Mouse (Mus musculus): ENCODE measurements around the gene Gpx8. TPM values are rescaled to one million over a fixed set of nuclear protein-coding genes. Genes with fewer than 3 reads are reported as not detected.

Gpx8 gene
- total RNA-seq, 2 experiments from 2014 or later: not detected

DNA sequence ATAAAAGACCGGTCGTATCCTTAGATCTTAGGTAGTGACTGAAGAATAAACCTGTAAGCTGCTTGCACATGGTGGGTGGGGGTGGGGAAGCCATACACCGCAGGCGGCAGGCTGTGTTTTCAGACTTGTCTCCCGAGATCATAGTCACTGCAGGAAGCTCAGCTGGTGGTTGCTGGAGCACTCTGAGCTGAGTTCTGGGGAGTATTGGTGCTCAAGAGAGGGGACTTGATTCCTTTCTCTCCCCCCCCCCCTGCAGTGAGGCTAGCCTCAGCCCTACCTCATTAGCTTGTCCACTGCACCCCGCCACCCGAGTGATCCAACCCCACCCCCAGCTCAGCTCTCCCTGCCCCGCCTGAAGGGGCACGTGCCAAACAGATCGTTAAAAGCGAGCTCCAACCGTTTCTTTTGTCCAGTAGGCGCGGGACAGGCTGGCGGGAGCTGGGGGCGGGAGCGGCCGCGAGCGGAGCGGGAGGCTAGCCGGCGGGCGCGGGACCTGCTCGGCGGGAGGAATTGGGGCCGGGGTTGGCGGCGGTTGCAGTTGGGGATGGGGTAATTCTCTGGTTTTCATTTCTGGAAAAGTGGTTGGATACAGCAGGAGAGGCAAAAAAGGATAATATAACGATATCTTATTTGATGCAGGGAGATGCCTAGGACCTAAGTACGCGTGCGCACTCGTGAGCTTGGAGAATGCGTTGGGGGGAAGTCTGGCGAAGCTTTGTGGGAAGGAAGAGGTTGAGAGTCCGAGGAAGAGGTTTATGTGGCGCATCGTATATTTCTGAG is 14.2 kb downstream of the Gpx8 start:
- ATAC-seq (replicated peaks; ENCODE audit: low FRiP score, low TSS enrichment, poor library complexity, severe bottlenecking): no peak

DNA sequence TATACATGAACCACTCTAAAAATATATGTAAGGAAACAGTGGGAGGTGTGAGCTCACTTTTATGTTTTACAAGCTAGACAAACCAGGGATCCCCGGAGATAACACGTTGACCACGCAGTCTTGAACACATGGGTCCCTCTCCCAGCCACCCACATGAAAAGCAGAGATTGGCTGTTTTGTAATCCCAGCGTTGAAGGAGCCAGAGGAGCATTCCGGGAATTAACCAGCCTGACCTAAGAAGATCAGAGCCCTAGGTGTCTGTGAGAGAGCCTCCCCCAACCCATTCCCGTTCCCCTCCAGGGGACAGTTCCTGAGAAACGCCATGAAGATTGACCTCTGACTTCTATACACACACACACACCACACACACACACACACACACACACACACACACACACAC is 14.9 kb downstream of the Gpx8 start:
- no peak for ATAC-seq (replicated peaks; ENCODE audit: low FRiP score, low TSS enrichment, poor library complexity, severe bottlenecking)

DNA sequence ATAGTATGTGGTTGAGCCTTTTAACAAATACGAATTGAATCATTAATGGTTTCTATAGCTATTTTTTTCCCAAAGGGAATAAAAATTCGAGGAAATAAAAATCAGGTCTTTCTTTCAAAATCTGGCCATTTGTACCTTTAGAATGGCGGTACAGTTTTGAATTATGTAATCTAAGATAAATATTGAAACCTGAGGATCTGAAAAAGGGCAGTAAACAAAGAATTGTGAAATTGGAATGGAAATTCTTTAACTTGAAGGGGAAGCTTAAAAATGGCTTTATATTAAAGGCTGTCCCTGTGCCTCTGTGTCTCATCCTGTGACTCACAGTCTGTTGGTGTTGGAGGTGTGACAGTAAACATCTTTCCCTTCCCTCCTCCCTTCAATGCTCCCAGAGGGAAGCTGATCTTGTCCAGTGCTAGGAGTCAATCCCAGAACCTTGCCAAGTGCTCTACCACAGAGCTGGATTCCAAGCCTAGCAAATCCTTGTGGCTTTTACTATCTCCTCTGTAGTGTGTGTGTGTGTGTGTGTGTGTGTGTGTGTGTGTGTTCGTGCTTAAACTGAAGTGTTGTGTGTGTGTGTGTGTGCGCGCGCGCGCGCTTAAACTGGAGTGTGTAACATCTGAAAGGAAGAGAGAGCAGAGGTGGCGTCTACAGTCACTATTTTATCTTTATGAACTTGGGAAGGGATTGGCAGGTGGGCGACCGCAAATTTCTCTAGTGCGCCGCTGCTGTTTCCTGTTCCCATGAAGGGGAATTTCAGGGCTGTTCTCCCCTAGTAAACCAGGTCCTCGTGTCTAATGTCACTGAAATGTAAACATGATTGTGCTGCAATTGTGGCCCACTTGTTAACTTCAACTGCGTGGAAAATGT is 22.7 kb downstream of the Gpx8 start:
- ATAC-seq (replicated peaks; ENCODE audit: low FRiP score, low TSS enrichment, poor library complexity, severe bottlenecking): no peak

DNA sequence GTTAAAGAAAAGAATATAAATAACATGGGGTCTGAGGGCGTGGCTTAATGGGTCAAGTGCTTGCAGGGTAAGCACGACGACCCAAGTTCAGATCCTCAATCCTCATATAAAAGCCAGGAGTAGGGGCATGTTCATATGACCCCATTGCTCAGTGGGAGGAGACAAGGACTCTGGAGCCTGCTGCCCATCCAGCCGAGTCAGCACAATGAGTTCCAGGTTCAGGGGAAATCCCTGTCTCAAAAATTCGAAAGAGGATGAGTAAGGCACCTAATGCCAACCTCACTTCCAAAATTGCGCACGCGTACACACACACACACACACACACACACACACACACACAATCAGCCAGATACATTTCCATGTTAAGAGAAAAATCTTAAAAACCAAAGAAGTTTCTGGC is 23.7 kb downstream of the Gpx8 start:
- no peak for ATAC-seq (replicated peaks; ENCODE audit: low FRiP score, low TSS enrichment, poor library complexity, severe bottlenecking)

DNA sequence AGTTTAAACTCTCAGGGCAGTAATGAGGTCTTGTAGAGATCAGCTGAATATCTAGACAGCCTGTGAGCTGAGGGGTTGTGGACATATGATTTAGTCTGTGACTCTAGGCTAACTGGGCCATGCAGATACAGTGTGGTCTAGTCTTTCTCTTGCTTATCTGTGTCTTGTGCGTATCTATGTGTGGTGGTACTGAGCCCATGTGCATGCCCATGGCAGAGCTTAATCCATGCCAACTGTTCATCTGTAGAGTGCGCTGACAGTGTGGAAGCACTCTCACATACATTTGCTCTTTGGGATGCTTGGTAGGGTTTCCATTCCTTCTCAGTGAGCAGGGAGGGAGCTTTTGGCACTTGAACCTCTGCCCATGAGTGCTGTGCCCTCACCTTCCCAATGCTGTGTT is 24.7 kb downstream of the Gpx8 start:
- ATAC-seq (replicated peaks; ENCODE audit: low FRiP score, low TSS enrichment, poor library complexity, severe bottlenecking): peak; percentile 89

DNA sequence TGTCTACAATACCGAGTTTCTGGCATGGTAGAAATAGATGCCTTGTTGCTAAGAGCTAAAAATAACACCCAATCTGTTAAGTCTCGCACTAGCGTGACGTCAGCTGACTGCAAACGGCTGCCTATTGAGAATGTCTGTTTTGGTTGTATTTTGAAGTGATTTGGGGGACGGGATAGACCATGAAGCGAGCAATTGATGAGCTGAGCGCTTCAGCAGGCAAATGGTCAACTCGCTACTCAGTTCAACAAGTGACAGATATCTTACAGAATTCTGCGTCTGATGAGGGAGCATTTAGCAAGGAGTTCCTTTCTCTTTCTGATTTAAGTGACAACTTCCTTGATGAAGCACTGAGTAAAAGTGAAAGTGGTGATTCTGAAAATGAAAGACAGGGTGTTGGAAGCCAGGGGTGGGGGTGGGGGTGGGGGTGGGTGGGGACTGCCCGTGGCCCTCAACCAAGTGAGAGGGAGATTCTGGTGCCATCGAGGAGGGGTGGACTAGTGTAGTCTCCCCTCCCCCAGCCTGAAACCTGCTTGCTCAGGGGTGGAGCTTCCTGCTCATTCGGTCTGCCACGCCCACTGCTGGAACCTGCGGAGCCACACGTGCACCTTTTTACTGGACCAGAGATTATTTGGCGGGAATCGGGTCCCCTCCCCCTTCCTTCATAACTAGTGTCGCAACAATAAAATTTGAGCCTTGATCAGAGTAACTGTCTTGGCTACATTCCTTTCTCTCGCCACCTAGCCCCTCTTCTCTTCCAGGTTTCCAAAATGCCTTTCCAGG is 32.8 kb downstream of the Gpx8 start:
- ATAC-seq (replicated peaks; ENCODE audit: low FRiP score, low TSS enrichment, poor library complexity, severe bottlenecking): peak; percentile 76; the same call in 1 of the 2 replicates

DNA sequence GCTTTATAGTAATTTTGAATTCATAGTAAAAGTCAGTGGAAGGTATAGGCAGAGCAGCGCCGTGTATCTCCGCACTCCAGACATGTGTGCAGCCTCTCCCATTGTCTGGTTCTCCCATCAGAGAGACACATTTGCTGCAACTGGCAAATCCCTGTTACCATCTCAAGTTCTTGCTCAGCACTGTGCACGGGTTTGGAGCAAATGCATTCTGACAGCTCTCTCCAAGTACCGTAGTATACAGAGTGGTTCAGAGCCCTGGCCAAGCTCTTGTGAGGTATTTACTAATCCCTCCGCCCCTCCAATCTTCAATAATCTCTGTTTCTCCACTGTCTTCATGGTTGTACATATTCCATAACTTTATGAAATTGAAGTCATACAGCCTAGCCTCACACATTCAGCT is 33.5 kb downstream of the Gpx8 start:
- peak; percentile 24; the same call in 1 of the 2 replicates for ATAC-seq (replicated peaks; ENCODE audit: low FRiP score, low TSS enrichment, poor library complexity, severe bottlenecking)

DNA sequence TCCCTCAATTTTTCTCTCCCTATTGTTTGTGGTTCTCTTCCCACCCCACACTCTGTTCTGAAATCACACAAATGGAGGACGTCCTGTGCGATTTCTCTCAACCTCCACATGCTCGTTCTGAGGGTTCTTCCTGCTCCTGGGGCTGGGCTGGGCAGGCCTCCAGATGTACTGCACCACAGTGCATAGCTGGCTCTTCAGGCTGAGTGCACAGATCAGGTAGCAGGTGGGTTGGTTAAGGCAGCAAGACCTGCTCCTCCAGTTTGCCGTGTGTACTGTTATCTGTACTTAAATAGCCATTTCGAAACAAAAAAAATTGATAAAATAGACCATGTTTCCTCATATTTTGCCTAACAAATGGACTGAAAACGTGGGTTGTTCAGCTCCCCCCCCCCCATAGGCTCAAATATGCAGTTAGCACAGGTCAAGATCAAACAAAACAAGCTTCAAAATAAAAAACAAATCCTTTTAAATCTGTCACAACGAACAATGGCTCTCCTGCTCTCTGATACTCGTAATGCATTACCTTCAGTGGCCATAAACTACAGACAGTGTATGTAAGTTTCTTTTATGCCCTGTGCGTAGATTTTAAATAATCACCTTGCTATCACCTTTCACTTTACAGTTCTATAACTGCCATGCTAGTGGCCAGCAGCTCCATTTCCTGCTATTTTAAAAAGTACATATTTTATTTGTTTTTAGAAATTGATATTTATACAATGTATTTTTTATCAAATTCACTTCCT is 45.5 kb downstream of the Gpx8 start:
- no peak for ATAC-seq (replicated peaks; ENCODE audit: low FRiP score, low TSS enrichment, poor library complexity, severe bottlenecking)

DNA sequence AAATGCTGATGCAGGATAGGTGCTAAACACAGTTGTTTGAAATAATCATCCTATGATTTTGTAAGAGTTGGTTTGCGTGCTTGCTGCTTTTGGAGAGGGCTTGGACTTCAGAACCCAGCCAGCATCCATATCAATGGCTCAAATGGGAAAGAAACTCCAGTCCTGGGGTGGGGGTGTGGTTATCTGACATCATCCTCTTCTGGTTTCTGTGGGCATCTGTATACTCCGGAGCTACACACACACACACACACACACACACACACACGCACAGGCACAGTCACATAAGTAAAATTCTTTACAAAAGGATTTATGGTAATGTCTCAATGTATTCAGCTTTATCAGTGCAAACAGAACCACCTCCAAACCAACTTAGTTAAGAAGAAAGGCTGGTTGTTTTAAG is 46.1 kb downstream of the Gpx8 start:
- ATAC-seq (replicated peaks; ENCODE audit: low FRiP score, low TSS enrichment, poor library complexity, severe bottlenecking): no peak

DNA sequence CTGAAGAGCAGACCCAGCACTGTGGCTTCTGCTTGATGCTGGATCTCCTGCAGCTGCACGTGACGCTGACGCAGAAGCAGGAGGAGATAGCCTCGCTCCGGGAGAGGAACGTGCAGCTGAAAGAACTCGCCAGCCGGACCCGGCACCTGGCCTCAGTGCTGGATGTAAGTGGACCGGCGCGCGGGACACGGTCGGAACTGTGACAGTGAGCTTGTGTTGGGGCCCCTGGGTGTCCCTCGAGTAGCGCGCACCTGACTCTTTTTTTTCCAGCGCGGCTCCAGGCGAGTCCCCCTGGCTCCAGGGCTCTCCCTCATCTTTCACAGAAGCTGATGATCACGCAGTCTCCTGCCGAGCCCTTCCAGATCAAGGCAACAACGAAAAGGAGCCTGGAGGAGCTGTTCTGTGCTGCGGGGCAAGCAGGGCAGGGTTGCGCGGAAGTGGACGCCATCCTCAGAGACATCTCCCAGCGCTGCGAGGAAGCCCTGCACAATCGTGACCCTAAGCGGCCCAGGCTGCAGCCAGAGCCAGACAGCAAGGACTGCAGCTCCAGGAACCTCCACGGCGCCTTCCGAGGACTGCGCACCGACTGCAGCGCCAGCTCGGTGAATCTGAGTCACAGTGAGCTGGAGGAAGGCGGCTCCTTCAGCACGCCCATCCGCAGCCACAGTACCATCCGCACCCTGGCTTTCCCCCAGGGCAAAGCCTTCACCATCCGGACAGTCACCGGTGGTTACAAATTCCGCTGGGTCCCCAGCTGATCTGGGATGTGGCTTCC is 47.6 kb downstream of the Gpx8 start:
- ATAC-seq (replicated peaks; ENCODE audit: low FRiP score, low TSS enrichment, poor library complexity, severe bottlenecking): peak; percentile 19; the same call in 1 of the 2 replicates

DNA sequence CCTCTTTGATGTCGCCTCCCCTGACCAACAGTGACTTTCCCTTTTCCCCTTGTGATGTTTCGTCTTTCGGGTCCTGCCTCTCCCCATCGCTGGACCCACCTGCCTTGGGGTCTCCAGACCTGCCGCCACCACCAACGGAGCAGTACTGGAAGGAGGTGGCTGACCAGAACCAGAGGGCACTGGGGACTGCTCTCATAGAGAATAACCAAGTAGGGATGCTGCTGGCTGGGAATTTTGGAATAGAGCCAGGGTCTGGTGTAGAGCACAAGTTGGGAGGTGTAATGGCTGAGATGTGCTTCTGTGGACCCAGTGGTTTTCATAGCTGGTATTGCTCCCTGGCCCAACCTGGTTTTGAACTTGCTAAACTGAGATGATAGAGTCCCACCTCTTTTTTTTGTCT is 48.8 kb downstream of the Gpx8 start:
- no peak for ATAC-seq (replicated peaks; ENCODE audit: low FRiP score, low TSS enrichment, poor library complexity, severe bottlenecking)

DNA sequence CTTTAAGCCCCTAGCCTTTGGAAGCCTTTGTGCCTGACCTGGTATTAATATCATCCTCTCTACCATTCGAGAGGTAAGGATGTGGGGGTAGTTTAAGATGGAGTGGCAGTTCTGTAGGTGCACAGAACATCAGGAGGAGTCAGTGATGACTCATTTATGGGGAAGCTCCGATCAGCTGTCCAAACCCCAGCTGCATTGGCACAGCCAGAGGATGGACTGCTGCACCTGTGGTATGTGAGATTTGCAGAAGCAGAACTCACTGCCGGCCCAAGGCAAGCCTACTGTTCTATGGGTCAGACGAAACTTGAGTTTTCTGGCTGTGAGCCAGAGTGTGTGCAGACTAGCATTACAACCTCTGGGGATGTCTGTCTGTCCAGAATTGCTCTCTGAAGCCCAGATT is 49.8 kb downstream of the Gpx8 start:
- ATAC-seq (replicated peaks; ENCODE audit: low FRiP score, low TSS enrichment, poor library complexity, severe bottlenecking): no peak

DNA sequence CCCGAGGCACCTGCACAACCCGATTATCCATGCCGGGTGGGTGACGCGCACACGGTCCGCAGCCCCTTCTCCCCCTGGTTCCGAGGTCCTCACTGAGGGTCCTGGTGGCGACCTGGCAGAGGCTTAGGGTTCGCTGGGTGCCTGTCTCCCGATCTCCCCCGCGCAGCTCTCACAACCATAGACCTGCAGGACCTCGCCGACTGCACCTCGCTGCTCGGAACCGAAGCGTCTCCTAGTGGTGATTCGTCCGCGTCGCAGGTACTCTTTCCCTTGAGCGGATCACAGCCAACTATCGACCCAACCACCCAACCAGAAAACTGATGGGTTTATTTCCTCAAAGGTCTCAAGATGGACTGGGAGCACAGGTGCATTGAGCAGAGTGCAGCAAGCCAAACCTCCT is 52.0 kb downstream of the Gpx8 start:
- peak; percentile 79 for ATAC-seq (replicated peaks; ENCODE audit: low FRiP score, low TSS enrichment, poor library complexity, severe bottlenecking)

DNA sequence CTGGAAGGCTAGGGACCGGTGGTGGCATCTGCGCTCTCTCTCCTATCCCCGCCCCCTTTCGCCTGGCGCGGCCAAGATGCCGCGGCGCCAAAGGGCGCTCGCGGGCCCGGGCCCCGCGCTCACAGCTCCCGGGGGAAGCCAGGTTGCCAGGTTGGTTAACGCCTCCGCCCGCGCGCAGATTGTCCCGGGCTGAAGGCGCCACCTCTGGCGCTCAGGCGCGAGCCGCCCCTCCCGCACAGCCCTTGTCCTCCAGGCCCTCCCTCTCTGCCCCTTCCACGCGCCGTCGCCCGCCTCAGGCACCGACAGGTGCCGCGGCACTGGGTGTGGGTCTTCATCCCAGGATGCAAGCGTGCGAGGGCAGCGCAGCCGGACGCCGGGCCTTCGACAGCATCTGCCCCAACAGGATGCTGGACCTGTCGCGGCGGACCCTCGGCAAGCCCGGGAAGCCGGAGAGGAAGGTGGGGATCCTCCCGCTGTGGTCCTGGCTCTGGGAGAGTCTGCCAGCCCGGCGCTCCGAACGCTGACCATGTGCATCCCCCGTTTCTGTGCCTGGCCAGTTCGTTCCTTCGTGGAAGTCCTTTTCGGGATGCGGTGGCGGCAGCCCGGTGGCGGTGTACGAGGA is 52.6 kb downstream of the Gpx8 start, which contains the start of gene Mcidas:
Mcidas (plus strand) TSS at position 315 of the 622 bp plus-strand sequence.
- no peak for ATAC-seq (replicated peaks; ENCODE audit: low FRiP score, low TSS enrichment, poor library complexity, severe bottlenecking)

Data from megakaryocyte-erythroid progenitor cell, adult 5-6 weeks (primary cell).